Mouse (Mus musculus) lung, postnatal 0 days (tissue): ENCODE measurements around the gene Foxj2. TPM values are rescaled to one million over a fixed set of nuclear protein-coding genes. Genes with fewer than 3 reads are reported as not detected.

Experiments used
- ATAC-seq: fragments of 200-750 bp; cut with Nextera tagmentation; 2 replicates; pipeline ENCODE4 v1.8.0; 2017; ENCODE audit warnings: moderate library complexity
- DNase-seq: peaks from one replicate; pipeline ENCODE4 v3.0.0-alpha.2; 2016; ENCODE audit warnings: low spot score
- H3K27ac ChIP-seq: fragments of 300-500 bp; sonication (generic); 2 replicates; pipeline ENCODE4 v1.5.1; 2014; ENCODE audit warnings: antibody characterized with exemption, mild to moderate bottlenecking, low read length, mixed read lengths
- H3K27me3 ChIP-seq: fragments of 300-500 bp; sonication (generic); replicated peaks from 2 replicates; pipeline ENCODE4 v1.6.1; 2014; ENCODE audit warnings: low read length, mixed read lengths; ENCODE audit not compliant: insufficient read depth
- H3K36me3 ChIP-seq: fragments of 300-500 bp; sonication (generic); 2 replicates; pipeline ENCODE4 v1.6.1; 2014; ENCODE audit warnings: low read length, mixed read lengths; ENCODE audit not compliant: insufficient read depth
- H3K4me1 ChIP-seq: fragments of 300-500 bp; sonication (generic); 2 replicates; pipeline ENCODE4 v1.6.1; 2014; ENCODE audit warnings: antibody characterized with exemption, low read depth, low read length, mixed read lengths; ENCODE audit not compliant: insufficient read depth
- H3K4me2 ChIP-seq: fragments of 300-500 bp; sonication (generic); replicated peaks from 2 replicates; pipeline ENCODE4 v1.6.1; 2014; ENCODE audit warnings: low read depth, mild to moderate bottlenecking, low read length, moderate library complexity, mixed read lengths
- H3K4me3 ChIP-seq: fragments of 300-500 bp; sonication (generic); 2 replicates; pipeline ENCODE4 v1.5.1; 2014; ENCODE audit warnings: low read depth, low read length
- H3K9ac ChIP-seq: fragments of 300-500 bp; sonication (generic); replicated peaks from 2 replicates; pipeline ENCODE4 v1.6.1; 2014; ENCODE audit warnings: low read depth, mild to moderate bottlenecking
- H3K9me3 ChIP-seq: fragments of 300-500 bp; sonication (generic); 2 replicates; pipeline ENCODE4 v1.6.1; 2016; ENCODE audit warnings: low read length, mixed read lengths
- CTCF ChIP-seq: IDR thresholded peaks from 2 replicates; pipeline ENCODE4 v1.5.1; 2016; ENCODE audit warnings: antibody characterized with exemption, mild to moderate bottlenecking
- EP300 ChIP-seq: IDR thresholded peaks from 2 replicates; pipeline ENCODE4 v1.6.1; 2016; ENCODE audit warnings: antibody characterized with exemption, mild to moderate bottlenecking, control low read depth
- WGBS: fragments of 180-500 bp; shearing (Covaris S2); extraction: QIAGEN DNeasy Blood & Tissue Kit; methylation state at CpG from one replicate; pipeline ENCODE4 v1.1.7; 2014; 5-methylcytosine and 5-hydroxymethylcytosine counted together
- polyA plus RNA-seq: library from polyadenylated mRNA; unstranded; fragments of >200 nt; fragmentation: Nextera tagmentation; extraction: Ambion mirVana; gene quantifications from 2 replicates; pipeline ENCODE4 v1.2.1, GENCODE M21; 2015

The Foxj2 gene
- polyA plus RNA-seq, 1 experiment from 2014 or later = 5.5 TPM

GRCm38 (mm10) chr6:122821822-122822221 lies 2.1 kb downstream of the Foxj2 start:
- no peaks in the 10 kb centered on the region for H3K36me3 ChIP-seq
- H3K4me3 ChIP-seq = no peak overlapping the region
- H3K4me1 ChIP-seq = peaks cover 37% of the 10 kb centered on the region
- H3K27me3 ChIP-seq = no peaks in the 10 kb centered on the region
- 65% methylated on average over 9 of the region's 9 CpGs for WGBS
- H3K4me2 ChIP-seq = peak overlapping the region; percentile 92
- TF ChIP-seq CTCF (no peak), EP300 (no peak)
- DNase-seq (no peak), ATAC-seq (no peak)
- H3K9me3 ChIP-seq = no peaks in the 10 kb centered on the region
- no peak overlapping the region for H3K27ac ChIP-seq
- H3K9ac ChIP-seq = no peak overlapping the region

- Histone ChIP-seq H3K9ac (no peak overlapping the region), H3K4me2 (no peak overlapping the region), H3K9me3 (no peaks in the 10 kb centered on the region), H3K4me3 (no peak overlapping the region), H3K27ac (peak overlapping the region; percentile 10; the same call in 1 of the 2 replicates), H3K36me3 (no peaks in the 10 kb centered on the region), H3K4me1 (peaks cover 37% of the 10 kb centered on the region), H3K27me3 (no peaks in the 10 kb centered on the region)
- peak; percentile 40 for DNase-seq
- no peak for ATAC-seq
- no peak for TF ChIP-seq CTCF
- TF ChIP-seq EP300 = no peak
- 48% methylated on average over 10 of the region's 10 CpGs for WGBS
Observed at GRCm38 (mm10) chr6:122824086-122824485, 4.4 kb downstream of the Foxj2 start.

GRCm38 (mm10) chr6:122825166-122825565 lies 5.5 kb downstream of the Foxj2 start:
- DNase-seq (no peak), ATAC-seq (no peak)
- Histone ChIP-seq H3K4me3 (no peak overlapping the region), H3K27me3 (no peaks in the 10 kb centered on the region), H3K4me1 (peaks cover 37% of the 10 kb centered on the region), H3K4me2 (no peak overlapping the region), H3K36me3 (0 out of 2 replicates have a peak, but pooled peaks cover 6% of the 10 kb centered on the region), H3K9ac (no peak overlapping the region), H3K9me3 (no peaks in the 10 kb centered on the region), H3K27ac (no peak overlapping the region)
- TF ChIP-seq EP300 = no peak
- TF ChIP-seq CTCF = no peak
- 76% methylated on average over 9 of the region's 9 CpGs for WGBS

- Histone ChIP-seq H3K36me3 (peaks cover 6% of the 10 kb centered on the region; the same call in 1 of the 2 replicates), H3K27ac (peak overlapping the region; percentile 32; the same call in 1 of the 2 replicates), H3K4me3 (peak overlapping the region; percentile 33), H3K4me2 (peak overlapping the region; percentile 76), H3K9me3 (no peaks in the 10 kb centered on the region), H3K27me3 (no peaks in the 10 kb centered on the region), H3K9ac (no peak overlapping the region), H3K4me1 (peaks cover 30% of the 10 kb centered on the region)
- ATAC-seq = peak; percentile 89
- 1% methylated on average over 25 of the region's 29 CpGs for WGBS
- no peak for TF ChIP-seq EP300
- no peak for TF ChIP-seq CTCF
- DNase-seq = peak; percentile 89
Observed at GRCm38 (mm10) chr6:122825923-122826742, 6.4 kb downstream of the Foxj2 start.

GRCm38 (mm10) chr6:122828086-122828485 lies 8.4 kb downstream of the Foxj2 start:
- peak; percentile 28 for DNase-seq
- Histone ChIP-seq H3K27me3 (no peaks in the 10 kb centered on the region), H3K36me3 (peaks cover 12% of the 10 kb centered on the region; the same call in 1 of the 2 replicates), H3K9ac (no peak overlapping the region), H3K4me1 (peaks cover 23% of the 10 kb centered on the region; the same call in 1 of the 2 replicates), H3K9me3 (no peaks in the 10 kb centered on the region), H3K27ac (no peak overlapping the region), H3K4me3 (no peak overlapping the region), H3K4me2 (no peak overlapping the region)
- WGBS = 55% methylated on average over 13 of the region's 13 CpGs
- TF ChIP-seq EP300 (no peak), CTCF (peak; percentile 63)
- ATAC-seq = no peak

GRCm38 (mm10) chr6:122832880-122833279 lies 13.2 kb downstream of the Foxj2 start:
- no peaks in the 10 kb centered on the region for H3K27me3 ChIP-seq
- WGBS = 66% methylated on average over 7 of the region's 7 CpGs
- no peak overlapping the region for H3K4me3 ChIP-seq
- TF ChIP-seq CTCF (no peak), EP300 (no peak)
- H3K36me3 ChIP-seq = peaks cover 47% of the 10 kb centered on the region
- no peaks in the 10 kb centered on the region for H3K4me1 ChIP-seq
- H3K4me2 ChIP-seq = no peak overlapping the region
- H3K27ac ChIP-seq = no peak overlapping the region
- DNase-seq (no peak), ATAC-seq (no peak)
- H3K9ac ChIP-seq = no peak overlapping the region
- H3K9me3 ChIP-seq = no peaks in the 10 kb centered on the region
